Mouse (Mus musculus) ES-E14 (cell line): ENCODE measurements around the gene Zfp523.

Source experiments
- HCFC1 ChIP-seq: IDR thresholded peaks from 2 replicates; pipeline ENCODE4 v1.6.1; 2012; ENCODE audit warnings: low read length, inconsistent platforms, borderline replicate concordance; ENCODE audit not compliant: insufficient read depth
- MAFK ChIP-seq: IDR thresholded peaks from 2 replicates; pipeline ENCODE4 v1.6.1; 2014; ENCODE audit warnings: mild to moderate bottlenecking, low read depth, low read length, inconsistent platforms; ENCODE audit not compliant: insufficient read depth
- ZC3H11A ChIP-seq: IDR thresholded peaks from 2 replicates; pipeline ENCODE4 v1.6.1; 2012; ENCODE audit warnings: low read depth, mild to moderate bottlenecking, inconsistent platforms, low read length, borderline replicate concordance
- ZNF384 ChIP-seq: IDR thresholded peaks from 2 replicates; pipeline ENCODE4 v1.6.1; 2012; ENCODE audit warnings: low read depth, low read length, inconsistent platforms

DNA sequence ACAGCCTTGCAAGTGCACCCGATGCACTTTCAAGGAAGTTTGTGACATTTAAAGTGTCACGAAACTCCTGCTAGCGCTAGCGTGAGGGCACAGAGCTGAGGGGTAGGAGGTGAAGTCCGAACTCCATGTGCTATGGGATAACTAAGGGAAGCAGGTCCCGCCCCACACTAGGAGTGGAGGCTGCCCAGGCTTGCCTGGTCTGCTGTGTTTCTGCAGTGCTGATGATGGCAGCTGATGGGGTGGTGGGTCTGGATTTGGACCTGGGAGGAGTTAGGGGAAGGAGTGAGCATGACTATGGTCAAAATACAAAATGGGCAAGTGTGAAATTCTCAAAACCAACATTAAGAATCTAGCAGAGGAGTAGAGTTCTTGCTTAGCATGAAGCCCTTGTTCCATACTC, 53.6 kb downstream of the Zfp523 start:
- no peak for TF ChIP-seq MAFK
- no peak for TF ChIP-seq ZC3H11A
- TF ChIP-seq ZNF384: no peak
- no peak for TF ChIP-seq HCFC1
